Mouse (Mus musculus) olfactory bulb, adult 2 months (tissue): Measurements from ENCODE around the gene Mog. TPM values are rescaled to one million over a fixed set of nuclear protein-coding genes. Genes with fewer than 3 reads are reported as not detected.

Experiments
- H3K27ac ChIP-seq: fragments of 200-500 bp; 2 replicates; pipeline ENCODE4 v1.5.1; 2012; ENCODE audit warnings: low read depth, low read length; ENCODE audit not compliant: insufficient read depth
- H3K4me1 ChIP-seq: fragments of 200-500 bp; 2 replicates; pipeline ENCODE4 v1.6.1; 2012; ENCODE audit warnings: low read length; ENCODE audit not compliant: control insufficient read depth, insufficient read depth
- H3K4me3 ChIP-seq: fragments of 200-500 bp; 2 replicates; pipeline ENCODE4 v1.5.1; 2012; ENCODE audit warnings: mild to moderate bottlenecking, low read depth, low read length, moderate library complexity; ENCODE audit not compliant: insufficient read depth
- CTCF ChIP-seq: fragments of 200-500 bp; IDR thresholded peaks from 2 replicates; pipeline ENCODE4 v1.5.1; 2012; ENCODE audit warnings: low read depth, mild to moderate bottlenecking, low read length, moderate library complexity; ENCODE audit not compliant: insufficient read depth
- POLR2A ChIP-seq: fragments of 200-500 bp; IDR thresholded peaks from 2 replicates; pipeline ENCODE4 v1.6.1; 2012; ENCODE audit warnings: mild to moderate bottlenecking, low read depth, low read length, moderate library complexity; ENCODE audit not compliant: insufficient read depth
- WGBS: fragments of 180-500 bp; shearing (Covaris S2); methylation state at CpG from one replicate; pipeline ENCODE4 v1.1.7; 2018; 5-methylcytosine and 5-hydroxymethylcytosine counted together
- polyA plus RNA-seq: library from polyadenylated mRNA; stranded (reverse); fragments of >200 nt; gene quantifications from 2 replicates; pipeline ENCODE4 v1.2.4, GENCODE M21; 2012; ENCODE audit warnings: low replicate concordance; ENCODE audit not compliant: missing spikeins, insufficient read depth, insufficient read length

Gene Mog
- polyA plus RNA-seq, 1 experiment, result not detected

DNA sequence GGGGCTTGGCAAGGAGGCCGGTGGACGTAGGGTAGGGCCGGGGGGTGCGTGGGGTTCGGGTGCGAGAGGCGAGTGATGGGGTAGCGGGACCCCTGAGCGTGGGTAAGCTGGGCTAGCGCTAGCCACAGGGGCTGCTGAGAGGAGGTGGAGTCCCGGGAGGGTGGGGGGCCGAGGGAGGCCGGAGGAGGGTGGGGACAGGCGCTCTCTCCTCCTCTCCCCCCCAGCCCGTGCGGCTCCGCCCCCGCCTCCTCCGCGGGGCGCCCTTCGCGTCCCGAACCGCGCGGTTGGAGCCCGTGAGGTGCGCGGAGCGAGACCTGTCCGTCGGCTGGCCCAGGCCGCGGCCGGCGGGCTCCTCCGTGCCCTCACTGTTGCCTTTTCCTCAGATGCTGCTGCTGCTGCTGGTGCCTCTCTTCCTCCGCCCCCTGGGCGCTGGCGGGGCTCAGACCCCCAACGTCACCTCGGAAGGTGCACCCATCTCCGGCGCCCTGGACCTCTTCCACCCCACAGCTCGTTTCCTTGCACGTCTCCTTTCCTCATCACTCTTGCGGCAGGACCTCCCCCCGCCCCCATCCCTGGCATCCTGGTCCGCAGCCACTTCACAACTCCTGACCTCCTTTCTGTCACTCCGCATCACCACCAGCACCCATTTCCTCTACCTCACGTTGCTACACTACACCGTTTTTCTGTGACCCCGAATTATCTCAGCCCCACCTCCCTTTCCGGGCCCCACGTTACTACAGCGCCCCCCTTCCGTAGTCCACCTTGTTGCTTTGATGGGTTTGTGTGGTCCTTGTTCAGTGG, 23.3 kb upstream of the Mog start:
- Histone ChIP-seq H3K4me1 (peaks cover 20% of the 10 kb centered on the region), H3K27ac (peak overlapping the region; percentile 67), H3K4me3 (peak overlapping the region; percentile 95)
- 0 out of 2 replicates have a peak, but pooled peaks have one; percentile 6 for TF ChIP-seq POLR2A
- TF ChIP-seq CTCF, result 0 out of 2 replicates have a peak, but pooled peaks have one; percentile 11
- 2% methylated on average over 55 of the region's 58 CpGs for WGBS

DNA sequence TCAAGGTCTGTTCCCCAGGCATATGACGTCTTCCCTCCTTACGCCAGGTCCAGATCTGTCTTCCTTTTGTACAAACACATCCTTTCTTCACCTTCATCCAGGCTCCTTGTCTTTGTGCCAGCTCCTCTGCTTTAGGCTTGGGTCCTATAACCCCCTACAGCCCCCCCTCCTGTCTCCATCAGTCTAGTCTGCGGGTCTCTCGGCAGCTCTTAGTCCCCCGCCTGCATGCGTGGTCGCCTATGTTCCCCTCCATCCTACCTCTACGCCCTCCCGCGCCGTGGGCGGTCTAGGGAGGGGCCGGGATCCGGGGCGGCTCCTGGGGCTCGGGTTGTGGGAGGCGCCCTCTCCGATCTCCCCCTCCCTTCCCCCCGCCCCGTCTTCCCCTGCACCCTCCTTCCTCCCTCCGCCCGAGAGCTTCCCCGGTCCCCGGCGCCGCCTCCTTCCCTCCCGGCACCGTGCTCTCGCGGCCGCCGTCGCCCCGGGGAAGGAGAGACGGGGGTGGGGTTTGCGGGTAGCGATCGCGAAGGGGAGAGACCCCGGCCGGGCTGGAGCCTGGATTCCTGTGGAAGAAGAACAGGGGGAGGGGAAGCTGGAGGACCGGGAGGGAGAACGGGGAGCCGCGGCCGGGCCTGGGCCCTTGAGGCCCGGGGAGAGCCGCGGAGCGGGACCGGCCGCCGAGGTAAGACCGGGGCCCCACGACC, 22.6 kb upstream of the Mog start, which contains the start of gene Gabbr1:
Gabbr1 (plus strand) TSS at position 356 of the 701 bp plus-strand sequence.
- Histone ChIP-seq H3K27ac (peak within 1 kb of the TSS; percentile 74), H3K4me1 (peaks cover 20% of the 10 kb centered on the region), H3K4me3 (peak within 1 kb of the TSS; percentile 95)
- WGBS, result 2% methylated on average over 51 of the region's 55 CpGs
- TF ChIP-seq CTCF (no peak), POLR2A (peak; percentile 64; the same call in 1 of the 2 replicates)

DNA sequence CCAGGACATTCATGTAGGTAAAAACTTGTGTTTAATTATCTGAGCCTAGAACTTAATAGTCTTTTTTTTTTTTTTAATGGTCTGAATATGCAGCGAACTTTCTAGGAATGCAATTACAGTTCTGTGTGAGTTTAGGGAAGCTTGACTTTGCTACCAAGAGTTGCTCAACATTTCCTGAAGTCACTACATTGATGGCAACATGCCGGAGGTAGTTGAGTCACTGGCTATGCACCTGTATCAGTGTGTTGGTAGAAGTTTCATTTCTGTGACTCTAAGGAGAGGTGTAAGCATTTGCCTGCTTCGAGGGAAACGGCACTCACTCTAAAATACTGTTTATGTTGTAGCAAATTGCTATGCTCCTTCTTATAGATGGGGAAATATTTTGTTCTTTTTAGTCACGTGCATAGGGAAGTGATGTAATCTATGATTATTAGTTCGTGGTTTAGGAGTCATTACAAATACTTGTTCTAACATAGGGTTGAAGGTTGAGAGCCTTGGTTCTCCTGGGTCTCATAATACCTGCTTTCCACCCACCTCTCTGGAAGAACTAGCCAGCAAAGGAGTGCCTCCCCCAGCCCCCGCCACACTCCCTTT, 21.6 kb upstream of the Mog start:
- no peak for TF ChIP-seq CTCF
- no peak for TF ChIP-seq POLR2A

DNA sequence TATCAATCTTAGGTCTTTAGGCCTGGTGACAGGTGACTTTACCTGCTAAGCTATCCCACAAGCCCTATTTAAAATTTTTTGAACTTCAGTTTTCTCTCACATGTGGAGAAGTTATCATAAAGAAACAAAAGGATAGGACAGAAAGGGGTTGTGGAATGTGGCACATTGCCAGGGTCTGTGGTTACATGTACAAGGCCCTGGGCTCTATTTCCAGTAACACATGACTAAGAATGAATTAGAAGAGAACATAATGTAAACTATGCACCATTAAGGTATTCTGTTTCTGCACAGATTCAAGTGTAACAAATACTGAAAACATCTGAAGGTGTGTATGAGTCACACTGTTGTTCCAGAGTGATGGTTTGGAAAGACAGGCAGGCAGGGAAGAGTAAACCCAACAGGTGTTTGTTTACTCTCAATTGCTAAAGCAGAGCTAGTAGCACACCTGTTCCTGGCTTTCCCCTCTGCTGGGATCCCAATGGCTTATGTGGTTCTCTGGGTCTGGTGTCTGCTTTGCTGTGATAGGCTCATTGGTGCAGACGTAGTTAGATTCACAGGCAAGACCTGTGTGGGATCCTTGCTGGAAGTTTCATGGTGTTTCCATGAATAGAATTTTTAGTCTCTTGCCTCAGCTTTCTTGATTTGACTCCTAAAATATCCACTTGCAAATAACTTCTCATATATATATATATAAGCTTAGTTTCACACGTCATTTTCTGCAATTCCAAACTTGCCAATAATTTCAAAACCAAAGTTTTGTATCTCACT, 16.1 kb upstream of the Mog start:
- Histone ChIP-seq H3K27ac (no peak overlapping the region), H3K4me1 (no peaks in the 10 kb centered on the region), H3K4me3 (no peak overlapping the region)
- WGBS, result 72% methylated on average over 2 of the region's 2 CpGs
- TF ChIP-seq CTCF (no peak), POLR2A (no peak)

More for the DNA sequence above, 21.6 kb upstream of the Mog start:
- Histone ChIP-seq H3K4me3 (peak overlapping the region; percentile 95), H3K4me1 (peaks cover 18% of the 10 kb centered on the region), H3K27ac (peak overlapping the region; percentile 74)
- WGBS, result 34% methylated on average over 7 of the region's 7 CpGs

GRCm38 (mm10) chr17:37029162-37029561, 6.0 kb upstream of the Mog start:
- WGBS, result 63% methylated on average over 8 of the region's 8 CpGs

DNA sequence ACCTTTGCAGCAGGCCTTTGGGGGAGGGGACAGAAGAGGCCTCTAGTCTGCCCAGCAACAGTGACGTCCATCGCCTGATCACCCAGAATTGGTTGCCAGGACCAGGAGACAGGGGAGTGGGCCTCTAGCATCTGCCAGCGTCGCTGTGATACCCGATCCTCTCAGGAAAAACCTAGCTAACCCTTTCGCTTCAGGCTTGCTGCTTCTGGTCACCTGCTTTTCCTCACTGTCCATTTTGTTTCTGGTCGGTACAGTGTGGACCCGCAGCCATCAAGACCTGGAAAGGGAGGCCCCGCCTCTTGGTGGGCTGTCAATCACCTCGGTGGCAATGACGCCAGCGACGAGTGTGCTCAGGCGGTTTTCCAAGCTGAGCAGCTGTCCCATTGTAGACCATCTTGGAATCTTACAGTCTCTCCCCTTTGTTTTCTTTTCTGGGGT, 5.5 kb upstream of the Mog start:
- H3K4me3 ChIP-seq, result peak overlapping the region; percentile 97
- TF ChIP-seq POLR2A, result peak; percentile 39; the same call in 1 of the 2 replicates
- TF ChIP-seq CTCF, result no peak
- H3K27ac ChIP-seq, result peak overlapping the region; percentile 100
- peaks cover 5% of the 10 kb centered on the region; the same call in 1 of the 2 replicates for H3K4me1 ChIP-seq
- WGBS, result 0% methylated on average over 14 of the region's 14 CpGs

More at GRCm38 (mm10) chr17:37029162-37029561, 6.0 kb upstream of the Mog start:
- Histone ChIP-seq H3K4me1 (peaks cover 5% of the 10 kb centered on the region; the same call in 1 of the 2 replicates), H3K27ac (peak overlapping the region; percentile 100), H3K4me3 (no peak overlapping the region)
- TF ChIP-seq POLR2A, result no peak

DNA sequence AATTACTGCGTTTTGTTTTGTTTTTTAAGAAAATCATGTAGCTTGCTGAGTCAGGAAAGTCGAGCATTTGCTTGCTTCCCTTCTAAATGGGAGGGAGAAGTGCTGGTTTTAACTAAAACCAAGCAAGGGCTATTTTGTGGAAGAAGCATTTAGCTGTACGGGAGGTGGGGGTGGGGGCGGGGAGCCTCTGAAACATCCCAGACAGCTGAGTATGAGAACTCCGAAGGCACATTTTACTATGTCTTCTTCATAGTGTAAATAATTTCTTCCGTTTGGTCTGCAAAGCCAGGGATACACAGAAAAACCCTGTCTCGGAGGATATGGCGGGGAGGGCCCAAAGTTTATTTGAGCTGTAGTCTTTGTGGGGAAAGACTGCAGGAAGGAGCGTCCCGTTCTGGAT, 5.0 kb upstream of the Mog start:
- 7% methylated on average over 10 of the region's 10 CpGs for WGBS
- Histone ChIP-seq H3K27ac (peak overlapping the region; percentile 100), H3K4me3 (peak overlapping the region; percentile 97), H3K4me1 (peaks cover 5% of the 10 kb centered on the region; the same call in 1 of the 2 replicates)
- no peak for TF ChIP-seq CTCF
- TF ChIP-seq POLR2A, result no peak

DNA sequence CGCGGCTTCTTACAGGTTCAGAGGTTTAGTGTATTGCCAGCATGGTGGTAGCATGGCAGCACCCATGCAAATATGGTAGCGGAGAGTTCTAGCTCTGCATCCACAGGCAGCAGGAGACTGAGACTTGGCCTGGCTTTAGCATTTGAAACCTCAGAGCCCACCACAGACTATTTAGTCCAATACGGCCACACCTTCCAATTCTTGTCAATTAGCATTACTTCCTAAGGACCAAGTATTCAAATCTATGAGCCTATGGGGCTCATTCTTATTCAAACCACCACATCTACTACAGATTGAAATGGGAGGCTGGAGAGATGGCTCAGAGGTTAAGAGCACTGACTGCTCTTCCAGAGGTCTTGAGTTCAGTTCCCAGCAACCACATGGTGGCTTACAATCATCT, 4.3 kb upstream of the Mog start:
- no peak overlapping the region for H3K27ac ChIP-seq
- H3K4me1 ChIP-seq, result peaks cover 5% of the 10 kb centered on the region; the same call in 1 of the 2 replicates
- no peak overlapping the region for H3K4me3 ChIP-seq
- 96% methylated on average over 4 of the region's 4 CpGs for WGBS
- TF ChIP-seq CTCF (no peak), POLR2A (no peak)
